Mouse (Mus musculus) CD4-positive helper T cell, adult 2 months (primary cell): Measurements from ENCODE around the gene Rhbdd2.
A peak's percentile ranks its signal among the peaks of the same experiment; 100 is the strongest.
"Not testable (repeated sequence)": the region's sequence is repeated elsewhere in the genome, so short reads cannot be mapped to it uniquely, and the experiment has no call there.

Source experiments
- DNase-seq: peaks from one replicate; pipeline ENCODE4 v3.0.0-alpha.2; 2012; ENCODE audit warnings: low read depth, missing footprints, low spot score

Gene Rhbdd2

GRCm38 (mm10) chr5:135632117-135632796 lies at the start of gene Rhbdd2:
Rhbdd2 (plus strand) TSS chr5:135632618.
- peak; percentile 99 for DNase-seq

- no peak for DNase-seq
Observed at GRCm38 (mm10) chr5:135585691-135586090, 46.7 kb upstream of the Rhbdd2 start.

GRCm38 (mm10) chr5:135587764-135588163 lies 44.7 kb upstream of the Rhbdd2 start:
- no peak for DNase-seq

GRCm38 (mm10) chr5:135589996-135590784 lies 42.2 kb upstream of the Rhbdd2 start:
- no peak for DNase-seq

GRCm38 (mm10) chr5:135604643-135605042 lies 27.8 kb upstream of the Rhbdd2 start:
- DNase-seq: not testable (repeated sequence)

GRCm38 (mm10) chr5:135606717-135607116 lies 25.7 kb upstream of the Rhbdd2 start:
- not testable (repeated sequence) for DNase-seq

- no peak for DNase-seq
Observed at GRCm38 (mm10) chr5:135607581-135607980, 24.8 kb upstream of the Rhbdd2 start.

- DNase-seq: no peak
Observed at GRCm38 (mm10) chr5:135609794-135610193, 22.6 kb upstream of the Rhbdd2 start.

- not testable (repeated sequence) for DNase-seq
Observed at GRCm38 (mm10) chr5:135619741-135620140, 12.7 kb upstream of the Rhbdd2 start.

- no peak for DNase-seq
Observed at GRCm38 (mm10) chr5:135620526-135620925, 11.9 kb upstream of the Rhbdd2 start.

- DNase-seq: no peak
Observed at GRCm38 (mm10) chr5:135621725-135622124, 10.7 kb upstream of the Rhbdd2 start.

GRCm38 (mm10) chr5:135623006-135623563 lies 9.3 kb upstream of the Rhbdd2 start:
- no peak for DNase-seq

GRCm38 (mm10) chr5:135628916-135629315 lies 3.5 kb upstream of the Rhbdd2 start:
- DNase-seq: peak; percentile 23

- no peak for DNase-seq
Observed at GRCm38 (mm10) chr5:135629401-135629800, 3.0 kb upstream of the Rhbdd2 start.

GRCm38 (mm10) chr5:135630598-135630997 lies 1.8 kb upstream of the Rhbdd2 start:
- peak; percentile 72 for DNase-seq

GRCm38 (mm10) chr5:135632797-135633144 lies 353 bp downstream of the Rhbdd2 start:
- DNase-seq: no peak

- peak; percentile 24 for DNase-seq
Observed at GRCm38 (mm10) chr5:135639760-135640458, 7.5 kb downstream of the Rhbdd2 start.

- no peak for DNase-seq
Observed at GRCm38 (mm10) chr5:135640459-135640789, 8.0 kb downstream of the Rhbdd2 start.

- DNase-seq: no peak
Observed at GRCm38 (mm10) chr5:135641028-135641427, 8.6 kb downstream of the Rhbdd2 start.

GRCm38 (mm10) chr5:135642686-135643551 lies 10.5 kb downstream of the Rhbdd2 start:
- no peak for DNase-seq

GRCm38 (mm10) chr5:135643552-135643842 lies 11.1 kb downstream of the Rhbdd2 start:
- DNase-seq: no peak
